Mouse (Mus musculus) small intestine, adult 2 months (tissue): ENCODE data around the gene Dnajb3.

Source experiments
- CTCF ChIP-seq: fragments of 200-500 bp; IDR thresholded peaks from 2 replicates; pipeline ENCODE4 v1.5.1; 2012; ENCODE audit warnings: low read depth, mild to moderate bottlenecking, control low read depth, inconsistent platforms, low read length, moderate library complexity, mixed read lengths; ENCODE audit not compliant: insufficient replicate concordance, insufficient read length; ENCODE audit errors: extremely low read depth
- POLR2A ChIP-seq: fragments of 200-500 bp; IDR thresholded peaks from 2 replicates; pipeline ENCODE4 v1.6.1; 2012; ENCODE audit warnings: low read depth, mild to moderate bottlenecking, control low read depth, inconsistent platforms, low read length, moderate library complexity

GRCm38 (mm10) chr1:88212341-88213045 lies 6.9 kb upstream of the Dnajb3 start:
- TF ChIP-seq POLR2A (no peak), CTCF (no peak)
